Mouse (Mus musculus): ENCODE data around the gene Trip11. TPM values are rescaled to one million over a fixed set of nuclear protein-coding genes. Genes with fewer than 3 reads are reported as not detected.

Gene Trip11
- 104 TPM for polyA plus RNA-seq (2017; shearing (Covaris generic))

DNA sequence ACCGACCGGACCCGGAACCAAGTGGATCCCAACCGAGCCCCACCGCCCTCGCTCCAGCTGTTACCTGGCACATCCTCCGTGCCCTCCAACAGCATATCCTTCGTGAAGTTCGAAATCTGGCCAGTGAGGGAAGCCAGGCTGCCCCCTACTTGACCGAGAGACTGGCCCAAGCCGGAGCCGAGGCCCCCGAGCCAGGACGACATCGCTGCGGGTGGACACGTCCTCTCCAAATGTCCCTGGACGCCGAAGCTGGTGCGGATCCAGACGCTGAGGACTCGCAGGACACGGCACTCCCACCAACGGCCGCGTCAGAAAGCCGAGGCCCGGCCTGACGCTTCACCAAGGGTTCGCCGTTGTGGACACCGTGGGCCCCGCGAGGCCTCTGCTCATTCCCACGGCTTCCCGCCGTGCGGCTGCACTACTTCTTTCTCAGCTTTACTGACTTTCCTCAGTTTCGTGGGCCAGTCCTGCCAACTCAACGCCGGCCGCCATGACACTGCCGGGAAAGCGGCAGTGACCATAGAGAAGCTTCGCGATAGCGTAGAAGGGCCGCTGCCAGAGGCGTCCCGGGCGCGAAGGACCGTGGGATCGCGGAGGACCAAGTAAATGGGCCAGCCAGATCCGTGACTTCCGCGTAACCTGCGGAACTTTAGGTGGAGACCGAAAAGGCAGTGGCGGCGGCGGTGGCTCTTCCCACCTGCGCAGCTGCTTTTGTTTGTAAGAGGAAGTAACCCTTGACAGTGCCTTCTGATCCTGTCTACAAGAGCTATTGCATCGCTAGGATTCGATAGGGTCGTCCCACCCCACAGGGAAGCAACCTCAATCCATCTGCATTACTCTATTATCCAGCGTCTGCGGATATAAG is at the start of gene Trip11:
TSS of gene Trip11 (minus strand) at position 642 of the 865 bp plus-strand sequence.

GRCm38 (mm10) chr12:101957942-101958544 is 45.0 kb upstream of the Trip11 start, which contains the start of gene Atxn3:
Gene Atxn3 (minus strand): TSS chr12:101958246.

GRCm38 (mm10) chr12:101818608-101819370 is 94.3 kb downstream of the Trip11 start, which contains the start of gene Fbln5:
Gene Fbln5 (minus strand): TSS chr12:101819055.

Other genes starting within 250 kb of the Trip11 start
- gene Tc2n, start 194.7 kb downstream of the Trip11 start, polyA plus RNA-seq (2017; shearing (Covaris generic)), result 0.14 TPM
- not detected for gene Fbln5, start 94.2 kb downstream of the Trip11 start, polyA plus RNA-seq (2017; shearing (Covaris generic))
- 33.8 TPM for gene Atxn3, start 45.0 kb upstream of the Trip11 start, polyA plus RNA-seq (2017; shearing (Covaris generic))
- 30.5 TPM for gene Cpsf2, start 62.7 kb upstream of the Trip11 start, polyA plus RNA-seq (2017; shearing (Covaris generic))
- gene Slc24a4, start 215.5 kb upstream of the Trip11 start, polyA plus RNA-seq (2017; shearing (Covaris generic)), result not detected

All from CD4-positive, CD25-positive, alpha-beta regulatory T cell, adult 9 weeks (primary cell).